Mouse (Mus musculus): Measurements from ENCODE around the gene 1810046K07Rik.

1810046K07Rik gene

GRCm38 (mm10) chr9:51312554-51313317 is 16.0 kb downstream of the 1810046K07Rik start:
- POLR2A ChIA-PET: no interaction called here
- CTCF ChIA-PET: no interaction called here

GRCm38 (mm10) chr9:51310515-51310914 is 18.2 kb downstream of the 1810046K07Rik start:
- ChIA-PET POLR2A (interaction anchor here in 1 of 4 experiments (1.5 kb wide), 1 partner anchor 652 kb away, joined by 3 read pairs; no protein-coding TSS in a partner anchor), CTCF (interaction anchor here in 1 of 4 experiments (1.0 kb wide), 1 partner anchor 25 kb away, joined by 5 read pairs; no protein-coding TSS in a partner anchor)

- CTCF ChIA-PET: no interaction called here
- POLR2A ChIA-PET: interaction anchor here in 1 of 4 experiments (0.7 kb wide), 1 partner anchor 481 kb away, joined by 5 read pairs; no protein-coding TSS in a partner anchor
These were observed 22.4 kb downstream of the 1810046K07Rik start for GRCm38 (mm10) chr9:51306351-51306750.

- POLR2A ChIA-PET: no interaction called here
These were observed 23.6 kb downstream of the 1810046K07Rik start for GRCm38 (mm10) chr9:51305146-51305545.

GRCm38 (mm10) chr9:51303980-51304379 is 24.7 kb downstream of the 1810046K07Rik start:
- CTCF ChIA-PET: interaction anchor here in 2 of 4 experiments (0.6 to 1.8 kb wide), 4 partner anchors 10 to 143 kb away, joined by 3 to 6 read pairs (median 4); no protein-coding TSS in a partner anchor
- POLR2A ChIA-PET: interaction anchor here in 2 of 4 experiments (0.5 kb wide), 2 partner anchors 36 to 314 kb away, joined by 3 read pairs; no protein-coding TSS in a partner anchor

More at GRCm38 (mm10) chr9:51305146-51305545, 23.6 kb downstream of the 1810046K07Rik start:
- CTCF ChIA-PET: interaction anchor here in 1 of 4 experiments (1.1 kb wide), 1 partner anchor 143 kb away, joined by 3 read pairs; no protein-coding TSS in a partner anchor

- ChIA-PET CTCF (interaction anchor here (0.6 to 3.1 kb wide), 10 partner anchors 11 to 652 kb away, joined by 3 to 49 read pairs (median 4); partner anchors contain the start of gene Colca2 (in 1 of the 4)), POLR2A (interaction anchor here in 2 of 4 experiments (0.9 to 1.1 kb wide), 2 partner anchors 19 to 132 kb away, joined by 3 read pairs; no protein-coding TSS in a partner anchor)
These were observed 35.2 kb downstream of the 1810046K07Rik start for GRCm38 (mm10) chr9:51293541-51293940.

- CTCF ChIA-PET: interaction anchor here (0.5 to 3.1 kb wide), 22 partner anchors 11 to 1518 kb away, joined by 3 to 49 read pairs (median 4); partner anchors contain the start of gene Colca2 (in 3 of the 4)
- POLR2A ChIA-PET: interaction anchor here in 2 of 4 experiments (0.9 to 1.1 kb wide), 2 partner anchors 18 to 131 kb away, joined by 3 read pairs; no protein-coding TSS in a partner anchor
These were observed 36.0 kb downstream of the 1810046K07Rik start for GRCm38 (mm10) chr9:51292674-51293073.

GRCm38 (mm10) chr9:51290980-51291379 is 37.7 kb downstream of the 1810046K07Rik start:
- POLR2A ChIA-PET: no interaction called here
- CTCF ChIA-PET: interaction anchor here in 3 of 4 experiments (0.7 to 3.1 kb wide), 5 partner anchors 13 to 510 kb away, joined by 3 to 25 read pairs (median 5); partner anchors contain the start of gene Colca2 (in 1 of the 3)

GRCm38 (mm10) chr9:51286079-51286478 is 42.6 kb downstream of the 1810046K07Rik start:
- ChIA-PET POLR2A (no interaction called here), CTCF (no interaction called here)

- ChIA-PET POLR2A (interaction anchor here in 3 of 4 experiments (0.6 to 0.7 kb wide), 4 partner anchors 55 to 573 kb away, joined by 3 to 4 read pairs (median 3); no protein-coding TSS in a partner anchor), CTCF (interaction anchor here (0.5 to 2.2 kb wide), 14 partner anchors 13 to 889 kb away, joined by 3 to 11 read pairs (median 4); partner anchors contain the start of gene Arhgap20 (in 1 of the 4))
These were observed 50.0 kb downstream of the 1810046K07Rik start, which contains the start of gene Colca2 for GRCm38 (mm10) chr9:51278500-51279381. Colca2 (minus strand) TSS chr9:51278569.

- ChIA-PET POLR2A (interaction anchor here in 3 of 4 experiments (0.6 to 0.7 kb wide), 4 partner anchors 55 to 573 kb away, joined by 3 to 4 read pairs (median 3); no protein-coding TSS in a partner anchor), CTCF (interaction anchor here (0.6 to 2.2 kb wide), 13 partner anchors 13 to 890 kb away, joined by 3 to 11 read pairs (median 4); partner anchors contain the start of gene Arhgap20 (in 1 of the 4))
These were observed 50.8 kb downstream of the 1810046K07Rik start for GRCm38 (mm10) chr9:51277834-51278498.

GRCm38 (mm10) chr9:51274678-51275077 is 54.0 kb downstream of the 1810046K07Rik start:
- POLR2A ChIA-PET: interaction anchor here in 1 of 4 experiments (1.1 kb wide), 1 partner anchor 19 kb away, joined by 3 read pairs; no protein-coding TSS in a partner anchor
- CTCF ChIA-PET: no interaction called here

GRCm38 (mm10) chr9:51273581-51274154 is 55.0 kb downstream of the 1810046K07Rik start:
- CTCF ChIA-PET: no interaction called here
- POLR2A ChIA-PET: interaction anchor here in 1 of 4 experiments (0.5 kb wide), 1 partner anchor 22 kb away, joined by 3 read pairs; no protein-coding TSS in a partner anchor

GRCm38 (mm10) chr9:51272102-51272501 is 56.6 kb downstream of the 1810046K07Rik start:
- POLR2A ChIA-PET: no interaction called here

GRCm38 (mm10) chr9:51271073-51271472 is 57.6 kb downstream of the 1810046K07Rik start:
- CTCF ChIA-PET: interaction anchor here in 1 of 4 experiments (0.6 kb wide), 1 partner anchor 307 kb away, joined by 3 read pairs; no protein-coding TSS in a partner anchor
- POLR2A ChIA-PET: no interaction called here

More at GRCm38 (mm10) chr9:51272102-51272501, 56.6 kb downstream of the 1810046K07Rik start:
- CTCF ChIA-PET: no interaction called here

- CTCF ChIA-PET: no interaction called here
- POLR2A ChIA-PET: no interaction called here
These were observed 59.9 kb downstream of the 1810046K07Rik start for GRCm38 (mm10) chr9:51268852-51269251.

- ChIA-PET POLR2A (interaction anchor here in 1 of 4 experiments (0.6 kb wide), 1 partner anchor 232 kb away, joined by 3 read pairs; no protein-coding TSS in a partner anchor), CTCF (no interaction called here)
These were observed 70.3 kb downstream of the 1810046K07Rik start for GRCm38 (mm10) chr9:51258426-51258825.
